Comparison of ENCODE assay signal across 25 mouse cellular contexts in genomic region chr12:5918030-5918429, GRCm38 (mm10).
"Had no signal": no experiment of that assay in that cellular context is flagged by ENCODE, and none has a peak within 500 bp of the region (broad histone marks: within the 10 kb centered on the region; RNA-seq: fewer than 3 reads in every experiment).

No protein-coding gene starts in this region.

- H3K27me3 ChIP-seq: heart, embryonic 12.5 days; hindbrain, embryonic 12.5 days; intestine, embryonic 15.5 days; limb, embryonic 12.5 days; liver, embryonic 13.5 days; liver, embryonic 15.5 days had no signal

- H3K4me3 ChIP-seq: gastrocnemius, adult 2 months; heart, embryonic 10.5 days; heart, embryonic 12.5 days; hindbrain, embryonic 10.5 days; hindbrain, embryonic 12.5 days; intestine, embryonic 15.5 days; layer of hippocampus, adult 2 months; left cerebral cortex, adult 2 months; limb, embryonic 10.5 days; limb, embryonic 12.5 days; liver, embryonic 13.5 days; liver, embryonic 15.5 days had no signal

- ATAC-seq: hindbrain, embryonic 16.5 days; inflammation-experienced regulatory T-cells, adult 6 months; intestine, embryonic 15.5 days; intestine, postnatal 0 days; liver, postnatal 0 days had no signal

- H3K36me3 ChIP-seq: heart, embryonic 10.5 days; heart, embryonic 12.5 days; hindbrain, embryonic 10.5 days; hindbrain, embryonic 12.5 days; intestine, embryonic 15.5 days; limb, embryonic 10.5 days; limb, embryonic 12.5 days; liver, embryonic 13.5 days; liver, embryonic 15.5 days had no signal

- H3K4me1 ChIP-seq: heart, embryonic 10.5 days; heart, embryonic 12.5 days; hindbrain, embryonic 10.5 days; hindbrain, embryonic 12.5 days; intestine, embryonic 15.5 days; limb, embryonic 10.5 days; limb, embryonic 12.5 days; liver, embryonic 13.5 days; liver, embryonic 15.5 days had no signal

- H3K27ac ChIP-seq: gastrocnemius, adult 2 months; heart, embryonic 10.5 days; hindbrain, embryonic 10.5 days; hindbrain, embryonic 12.5 days; hindbrain, embryonic 14.5 days; intestine, embryonic 15.5 days; kidney, postnatal 0 days; layer of hippocampus, adult 2 months; left cerebral cortex, adult 2 months; limb, embryonic 10.5 days; limb, embryonic 12.5 days; liver, embryonic 13.5 days; liver, embryonic 15.5 days had no signal

- H3K9ac ChIP-seq: heart, embryonic 12.5 days; hindbrain, embryonic 12.5 days; hindbrain, embryonic 14.5 days; intestine, embryonic 15.5 days; limb, embryonic 12.5 days; liver, embryonic 13.5 days; liver, embryonic 15.5 days; liver, postnatal 0 days had no signal

- DNase-seq: gastrocnemius, adult 2 months; gastrocnemius, postnatal 10 days; gastrocnemius, postnatal 25 days; heart, adult 18-20 months; heart, postnatal 10 days; heart, postnatal 4 days; liver; liver, embryonic 13.5 days; liver, postnatal 0 days had no signal

- H3K4me2 ChIP-seq: heart, embryonic 12.5 days; hindbrain, embryonic 12.5 days; hindbrain, embryonic 14.5 days; intestine, embryonic 15.5 days; limb, embryonic 12.5 days; liver, embryonic 11.5 days; liver, embryonic 13.5 days; liver, embryonic 15.5 days had no signal

- H3K9me3 ChIP-seq: heart, embryonic 10.5 days; heart, embryonic 12.5 days; hindbrain, embryonic 10.5 days; hindbrain, embryonic 12.5 days; intestine, embryonic 15.5 days; limb, embryonic 10.5 days; limb, embryonic 12.5 days; liver, embryonic 13.5 days; liver, embryonic 15.5 days had no signal
